Mouse (Mus musculus): ENCODE data around the gene Dysf.

DNA sequence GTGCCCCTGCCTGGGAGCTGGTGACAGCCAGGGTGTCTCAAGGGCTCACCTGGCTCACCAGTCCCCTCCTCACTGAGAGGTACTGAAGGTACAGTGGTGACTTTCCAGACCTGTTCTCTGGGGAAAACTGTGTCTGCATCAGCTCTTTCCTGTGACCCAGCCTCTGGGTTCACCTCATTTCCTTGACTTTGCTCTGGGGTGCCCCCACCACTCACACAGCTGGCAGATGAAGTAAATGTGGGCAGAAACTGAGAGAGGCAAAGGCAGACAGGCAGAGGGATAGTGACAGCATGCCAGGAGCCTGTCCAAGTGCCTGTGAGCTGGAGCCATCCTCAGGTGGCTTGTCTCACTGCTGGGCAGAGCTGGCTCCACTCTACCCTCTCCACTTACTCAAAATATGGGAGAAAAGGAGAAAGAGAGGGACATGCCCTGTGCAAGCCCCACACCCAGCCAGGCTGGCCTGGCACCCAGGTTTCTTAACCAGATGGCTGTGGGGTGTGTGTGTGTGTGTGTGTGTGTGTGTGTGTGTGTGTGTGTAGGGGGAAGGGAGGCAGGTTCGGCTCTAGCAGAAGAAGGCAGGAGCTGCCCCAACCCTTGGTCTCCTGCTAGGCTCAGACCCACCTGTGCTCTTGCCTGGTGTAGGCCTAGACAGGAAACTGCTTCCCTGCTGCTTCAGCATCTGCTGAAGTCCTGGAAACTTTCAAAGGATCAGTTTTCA, 209.0 kb downstream of the Dysf start:
- TF ChIP-seq CTCF (conservative IDR thresholded peaks at IDR 0.05; ENCODE audit: insufficient read depth, insufficient read length, low read depth, low read length) (no peak), POLR2A (IDR thresholded peaks at IDR 0.05; ENCODE audit: low read depth, low read length) (no peak)

Data from kidney, adult 2 months (tissue).